Mouse (Mus musculus) C2C12 (cell line): Measurements from ENCODE around the gene Spaca4. TPM values are rescaled to one million over a fixed set of nuclear protein-coding genes. Genes with fewer than 3 reads are reported as not detected.

Source experiments
- H3K27me3 ChIP-seq: one replicate; pipeline ENCODE4 v1.6.1; 2011; ENCODE audit not compliant: control insufficient read depth, insufficient read depth, insufficient read length
- H3K36me3 ChIP-seq: one replicate; pipeline ENCODE4 v1.6.1; 2011; ENCODE audit not compliant: control insufficient read depth, insufficient read depth
- H3K4me3 ChIP-seq: one replicate; pipeline ENCODE4 v1.5.1; 2011; ENCODE audit warnings: mild to moderate bottlenecking, control low read depth; ENCODE audit not compliant: poor library complexity, insufficient read depth, severe bottlenecking
- H3K79me2 ChIP-seq: one replicate; pipeline ENCODE4 v1.6.1; 2011; ENCODE audit not compliant: control insufficient read depth, insufficient read depth
- H3K79me3 ChIP-seq: one replicate; pipeline ENCODE4 v1.6.1; 2011; ENCODE audit warnings: low read depth, control low read depth
- H3ac ChIP-seq: one replicate; pipeline ENCODE3; 2011; ENCODE audit warnings: low read depth; ENCODE audit not compliant: control insufficient read depth, insufficient read length
- CEBPB ChIP-seq: IDR thresholded peaks from one replicate; pipeline ENCODE4 v1.6.1; 2011; ENCODE audit warnings: low read depth, mild to moderate bottlenecking, control low read depth, moderate library complexity
- CTCF ChIP-seq: IDR thresholded peaks from one replicate; pipeline ENCODE4 v1.5.1; 2011; ENCODE audit not compliant: control insufficient read depth, insufficient read depth, insufficient read length
- FOSL1 ChIP-seq: IDR thresholded peaks from one replicate; pipeline ENCODE4 v1.8.0; 2011; ENCODE audit warnings: mild to moderate bottlenecking, low read length; ENCODE audit not compliant: poor library complexity, insufficient read depth, severe bottlenecking
- MAX ChIP-seq: IDR thresholded peaks from one replicate; pipeline ENCODE4 v1.6.1; 2011; ENCODE audit warnings: mild to moderate bottlenecking, control low read depth
- MYOD1 ChIP-seq: IDR thresholded peaks from one replicate; pipeline ENCODE4 v1.6.1; 2011; ENCODE audit warnings: low read depth; ENCODE audit not compliant: control insufficient read depth, insufficient read length
- MYOG ChIP-seq: IDR thresholded peaks from one replicate; pipeline ENCODE4 v1.6.1; 2011; ENCODE audit not compliant: control insufficient read depth, insufficient read length; ENCODE audit errors: extremely low read depth
- USF1 ChIP-seq: IDR thresholded peaks from one replicate; pipeline ENCODE4 v1.6.1; 2011; ENCODE audit warnings: low read depth, mild to moderate bottlenecking, control low read depth, moderate library complexity
- polyA plus RNA-seq: library from polyadenylated mRNA; unstranded; fragments of >200 nt; fragmentation: generic; extraction: Trizol; gene quantifications from one replicate; pipeline ENCODE4 v1.2.1, GENCODE M21; 2012; ENCODE audit warnings: missing spikeins

The Spaca4 gene
- polyA plus RNA-seq, 1 experiment = 0.33 TPM

- H3K27me3 ChIP-seq = no peaks in the 10 kb centered on the region
Measured at GRCm38 (mm10) chr7:45748110-45748509, 22.5 kb upstream of the Spaca4 start.

GRCm38 (mm10) chr7:45747450-45747849 lies 21.8 kb upstream of the Spaca4 start:
- H3ac ChIP-seq = no peak overlapping the region
- no peaks in the 10 kb centered on the region for H3K27me3 ChIP-seq
- TF ChIP-seq FOSL1 (no peak), MYOD1 (no peak), USF1 (no peak), CTCF (no peak), CEBPB (no peak), MYOG (no peak), MAX (no peak)
- H3K79me3 ChIP-seq = no peaks in the 10 kb centered on the region
- H3K4me3 ChIP-seq = no peak overlapping the region
- H3K36me3 ChIP-seq = no peaks in the 10 kb centered on the region
- H3K79me2 ChIP-seq = no peaks in the 10 kb centered on the region

More at GRCm38 (mm10) chr7:45748110-45748509, 22.5 kb upstream of the Spaca4 start:
- Histone ChIP-seq H3K4me3 (no peak overlapping the region), H3K36me3 (no peaks in the 10 kb centered on the region), H3K79me3 (no peaks in the 10 kb centered on the region), H3ac (no peak overlapping the region), H3K79me2 (no peaks in the 10 kb centered on the region)
- no peak for TF ChIP-seq CTCF
- no peak for TF ChIP-seq CEBPB
- no peak for TF ChIP-seq USF1
- no peak for TF ChIP-seq MAX
- TF ChIP-seq FOSL1 = no peak
- no peak for TF ChIP-seq MYOD1
- TF ChIP-seq MYOG = no peak

GRCm38 (mm10) chr7:45746518-45746917 lies 20.9 kb upstream of the Spaca4 start:
- Histone ChIP-seq H3K4me3 (no peak overlapping the region), H3K79me2 (no peaks in the 10 kb centered on the region), H3K79me3 (no peaks in the 10 kb centered on the region), H3K27me3 (no peaks in the 10 kb centered on the region), H3ac (no peak overlapping the region), H3K36me3 (no peaks in the 10 kb centered on the region)
- TF ChIP-seq CTCF = no peak
- no peak for TF ChIP-seq CEBPB
- no peak for TF ChIP-seq MYOD1
- no peak for TF ChIP-seq FOSL1
- no peak for TF ChIP-seq MYOG
- TF ChIP-seq MAX = no peak
- TF ChIP-seq USF1 = no peak

DNA sequence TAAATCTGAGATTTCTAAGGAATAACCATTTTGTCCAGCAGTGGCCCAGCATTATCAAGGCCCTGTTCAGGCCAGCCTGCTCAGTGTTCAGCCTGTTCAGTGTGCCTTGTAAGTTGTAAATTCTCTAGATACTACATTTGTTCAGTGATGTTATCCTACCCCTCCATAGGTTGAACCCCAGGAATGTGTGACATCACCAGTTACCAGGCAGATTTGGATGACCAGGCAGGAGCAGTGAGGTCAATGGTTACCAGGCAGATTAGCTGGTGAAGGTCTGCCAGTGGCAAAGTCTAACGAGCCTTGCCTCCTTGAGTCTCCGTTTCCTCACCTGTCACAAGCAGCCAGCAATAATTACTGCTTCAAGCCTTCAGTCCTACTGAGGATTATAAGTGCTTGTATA lies 18.8 kb upstream of the Spaca4 start:
- H3K79me2 ChIP-seq = no peaks in the 10 kb centered on the region
- H3K4me3 ChIP-seq = no peak overlapping the region
- H3K36me3 ChIP-seq = no peaks in the 10 kb centered on the region
- no peaks in the 10 kb centered on the region for H3K27me3 ChIP-seq
- TF ChIP-seq CEBPB (no peak), MAX (no peak), MYOD1 (no peak), CTCF (no peak), FOSL1 (no peak), USF1 (no peak), MYOG (no peak)
- H3ac ChIP-seq = no peak overlapping the region
- no peaks in the 10 kb centered on the region for H3K79me3 ChIP-seq

- TF ChIP-seq CTCF = peak; percentile 38
- TF ChIP-seq FOSL1 = peak; percentile 39
- peak; percentile 62 for TF ChIP-seq MAX
- TF ChIP-seq USF1 = no peak
- TF ChIP-seq MYOG = no peak
- TF ChIP-seq CEBPB = no peak
- TF ChIP-seq MYOD1 = peak; percentile 68
- Histone ChIP-seq H3K79me3 (no peaks in the 10 kb centered on the region), H3K79me2 (no peaks in the 10 kb centered on the region), H3ac (no peak overlapping the region), H3K27me3 (no peaks in the 10 kb centered on the region), H3K36me3 (no peaks in the 10 kb centered on the region), H3K4me3 (no peak overlapping the region)
Measured at GRCm38 (mm10) chr7:45742338-45742737, 16.7 kb upstream of the Spaca4 start.

- H3K79me2 ChIP-seq = no peaks in the 10 kb centered on the region
- H3K36me3 ChIP-seq = no peaks in the 10 kb centered on the region
- H3ac ChIP-seq = no peak overlapping the region
- no peak overlapping the region for H3K4me3 ChIP-seq
- H3K27me3 ChIP-seq = no peaks in the 10 kb centered on the region
- TF ChIP-seq MAX (no peak), MYOG (no peak), FOSL1 (no peak), CEBPB (no peak)
- H3K79me3 ChIP-seq = no peaks in the 10 kb centered on the region
Measured at GRCm38 (mm10) chr7:45741777-45742176, 16.2 kb upstream of the Spaca4 start.
